Comparison of ENCODE assay signal across 8 mouse cellular contexts in genomic region chr11:86580319-86581113, GRCm38 (mm10). TPM values are rescaled to one million over a fixed set of nuclear protein-coding genes. Genes with fewer than 3 reads are reported as not detected.
DNase-seq lines count a peak whose midpoint lies in the region; ATAC-seq lines count a peak whose summit lies in the region.

No protein-coding gene starts in this region.

- DNase-seq in adrenal gland, adult 2 months: peak; percentile 44
- DNase-seq in adrenal gland, postnatal 25 days: no peak
- DNase-seq in B cell, adult 2 months: peak; percentile 47 to 53
- DNase-seq in right cerebral cortex, adult 2 months (ENCODE audit: low spot score in 2 of 2): no peak
- DNase-seq in layer of hippocampus, postnatal 25 days (ENCODE audit: extremely low spot score in 1 of 2, low spot score in 1 of 2): no peak
- DNase-seq in left cerebral cortex, adult 9 months (ENCODE audit: low spot score in 2 of 2): no peak

- peaks cover 20 to 41% of the 10 kb centered on the region in 2 experiments for H3K4me1 ChIP-seq in heart, embryonic 14.5 days (ENCODE audit: control insufficient read depth in 2 of 2, insufficient read depth in 2 of 2, low read length in 2 of 2)
- H3K4me1 ChIP-seq in liver, embryonic 16.5 days (ENCODE audit: control insufficient read depth, low read depth, low read length): peaks cover 44% of the 10 kb centered on the region

- peak overlapping the region; percentile 77 to 81; a peak in 2 of 4 replicates for H3K27ac ChIP-seq in heart, embryonic 14.5 days (replicated peaks in 1 of 2; ENCODE audit: control insufficient read depth in 1 of 2, insufficient read depth in 1 of 2, low read depth in 2 of 2, low read length in 2 of 2)
- H3K27ac ChIP-seq in liver, embryonic 16.5 days (ENCODE audit: low read length): peak overlapping the region; percentile 88

- ATAC-seq in heart, embryonic 14.5 days (ENCODE audit: insufficient number of reproducible peaks, insufficient read depth, low FRiP score, low read depth): no peak
- ATAC-seq in liver, embryonic 16.5 days (ENCODE audit: low read depth): peak; percentile 32

- H3K36me3 ChIP-seq in heart, embryonic 14.5 days (ENCODE audit: control insufficient read depth, insufficient read depth, low read length): peaks cover 10% of the 10 kb centered on the region; the same call in 1 of the 2 replicates
- H3K36me3 ChIP-seq in liver, embryonic 16.5 days (ENCODE audit: control insufficient read depth, insufficient read depth): no peaks in the 10 kb centered on the region; the same call in 1 of the 2 replicates

- H3K4me2 ChIP-seq in heart, embryonic 14.5 days (ENCODE audit: low read length): peak overlapping the region; percentile 55; the same call in 1 of the 2 replicates
- peak overlapping the region; percentile 73 for H3K4me2 ChIP-seq in liver, embryonic 16.5 days (ENCODE audit: low read depth, low read length)

- H3K9me3 ChIP-seq in heart, embryonic 14.5 days (ENCODE audit: control insufficient read depth, low read length): no peaks in the 10 kb centered on the region
- no peaks in the 10 kb centered on the region for H3K9me3 ChIP-seq in liver, embryonic 16.5 days (replicated peaks; ENCODE audit: control insufficient read depth, low read length)

- 80% methylated on average over 9 of the region's 9 CpGs for WGBS in heart, embryonic 14.5 days
- WGBS in liver, embryonic 16.5 days (ENCODE audit: insufficient replicate concordance): 73% methylated on average over 9 of the region's 9 CpGs

- H3K9ac ChIP-seq in heart, embryonic 14.5 days (ENCODE audit: low read length): peak overlapping the region; percentile 62
- no peak overlapping the region for H3K9ac ChIP-seq in liver, embryonic 16.5 days (ENCODE audit: low read depth, low read length)

- H3K27me3 ChIP-seq in heart, embryonic 14.5 days (ENCODE audit: control insufficient read depth, insufficient read depth, low read length): no peaks in the 10 kb centered on the region
- H3K27me3 ChIP-seq in liver, embryonic 16.5 days (ENCODE audit: control insufficient read depth, insufficient read depth, low read depth, low read length): no peaks in the 10 kb centered on the region

- H3K4me3 ChIP-seq in heart, embryonic 14.5 days (ENCODE audit: control insufficient read depth in 1 of 2, insufficient read depth in 1 of 2, low read depth in 1 of 2, low read length in 2 of 2): no peak overlapping the region
- 0 out of 2 replicates have a peak overlapping the region, but pooled peaks have one; percentile 60 for H3K4me3 ChIP-seq in liver, embryonic 16.5 days (ENCODE audit: low read depth, low read length)

RNA-seq across cellular contexts. Expression of gene Tubd1, which starts 35.7 kb away (rescaled TPM):
- 1 to 10 TPM; 6.6 to 8.1 TPM for total RNA-seq in adrenal gland, adult 2 months (2021)
- 1.2 and 1.7 TPM in 2 replicates for polyA plus RNA-seq in adrenal gland, adult 2 months (2012; rRNA removed)
- total RNA-seq in adrenal gland, postnatal 25 days (2021): 8.5 and 10.5 TPM in 2 replicates
- polyA plus RNA-seq in heart, embryonic 14.5 days (2014; fragmentation: Nextera tagmentation; extraction: Ambion mirVana): 12.0 and 13.2 TPM in 2 replicates
- 8.8 TPM in 2 replicates for polyA plus RNA-seq in liver, embryonic 16.5 days (2015; fragmentation: Nextera tagmentation; extraction: Ambion mirVana)
- 1 to 10 TPM; 5.1 to 6.8 TPM for total RNA-seq in layer of hippocampus, postnatal 25 days (2021)

RNA-seq across cellular contexts. Expression of gene Rps6kb1, which starts 35.9 kb away (rescaled TPM):
- 10 to 100 TPM; 38.1 to 39.8 TPM for total RNA-seq in adrenal gland, adult 2 months (2021)
- polyA plus RNA-seq in adrenal gland, adult 2 months (2012; rRNA removed): 3.3 and 4.0 TPM in 2 replicates
- total RNA-seq in adrenal gland, postnatal 25 days (2021): 41.3 and 44.1 TPM in 2 replicates
- polyA plus RNA-seq in heart, embryonic 14.5 days (2014; fragmentation: Nextera tagmentation; extraction: Ambion mirVana): 33.4 and 34.8 TPM in 2 replicates
- polyA plus RNA-seq in liver, embryonic 16.5 days (2015; fragmentation: Nextera tagmentation; extraction: Ambion mirVana): 21.1 and 22.0 TPM in 2 replicates
- total RNA-seq in layer of hippocampus, postnatal 25 days (2021): 10 to 100 TPM; 34.5 to 41.6 TPM

Comparison
In these comparisons a context has a peak if more than half of its experiments do, and no peak if none do; other contexts are left out.
1. DNase-seq: peak in adrenal gland, adult 2 months (single experiment) and B cell, adult 2 months (2 of 2); none in adrenal gland, postnatal 25 days (single experiment), right cerebral cortex, adult 2 months (0 of 2), layer of hippocampus, postnatal 25 days (0 of 2) and left cerebral cortex, adult 9 months (0 of 2).